Mouse (Mus musculus) adrenal gland, adult 8-10 months (tissue): ENCODE results near the gene Gm16451. TPM values are rescaled to one million over a fixed set of nuclear protein-coding genes. Genes with fewer than 3 reads are reported as not detected.
"Not testable (repeated sequence)": the region's sequence is repeated elsewhere in the genome, so short reads cannot be mapped to it uniquely, and the experiment has no call there.

Source experiments
- DNase-seq: peaks from one replicate; pipeline ENCODE4 v3.0.0; 2022
- total RNA-seq, 4 experiments: library from RNA; stranded (reverse); gene quantifications; 2 replicates each; pipeline ENCODE4 v1.2.4; 2022

Gene Gm16451
- not detected for total RNA-seq

DNA sequence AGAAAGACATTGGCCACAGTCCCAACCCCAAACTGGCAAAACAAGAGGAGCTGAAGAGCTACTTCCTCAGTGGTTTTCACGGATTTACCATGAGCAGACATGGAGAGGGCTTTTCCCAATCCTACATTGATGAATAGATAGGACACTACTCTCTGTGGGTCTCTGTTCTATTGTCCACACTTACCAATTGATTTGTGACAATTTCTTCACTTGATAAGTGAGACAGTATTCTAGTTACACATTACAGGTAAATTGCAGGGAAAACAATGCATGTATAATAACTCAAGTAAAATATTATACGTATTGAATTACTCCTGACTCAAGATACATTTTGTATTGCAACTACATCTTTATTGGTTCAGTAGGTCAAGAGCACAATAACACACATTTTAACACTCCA is at the start of gene Gm16451:
Gene Gm16451 (minus strand): TSS at position 101 of the 400 bp plus-strand sequence.
- not testable (repeated sequence) for DNase-seq

DNA sequence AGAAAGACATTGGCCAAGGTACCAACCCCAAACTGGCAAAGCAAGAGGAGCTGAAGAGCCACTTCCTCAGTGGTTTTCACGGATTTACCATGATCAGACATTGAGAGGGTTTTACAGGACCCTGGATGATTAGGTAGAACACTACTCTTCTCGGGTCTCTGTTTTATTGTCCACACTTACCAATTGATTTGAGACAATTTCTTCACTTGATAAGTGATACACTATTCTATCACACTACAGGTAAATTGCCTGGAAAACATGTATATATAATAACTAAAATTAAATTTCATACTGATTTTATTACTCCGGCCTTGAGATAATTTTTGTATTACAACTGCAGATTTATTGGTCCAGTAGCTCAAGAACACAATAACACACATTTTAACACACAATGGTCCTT is 45.9 kb upstream of the Gm16451 start, which contains the start of gene Vmn1r142:
Gene Vmn1r142 (minus strand): TSS at position 101 of the 400 bp plus-strand sequence.
- not testable (repeated sequence) for DNase-seq

DNA sequence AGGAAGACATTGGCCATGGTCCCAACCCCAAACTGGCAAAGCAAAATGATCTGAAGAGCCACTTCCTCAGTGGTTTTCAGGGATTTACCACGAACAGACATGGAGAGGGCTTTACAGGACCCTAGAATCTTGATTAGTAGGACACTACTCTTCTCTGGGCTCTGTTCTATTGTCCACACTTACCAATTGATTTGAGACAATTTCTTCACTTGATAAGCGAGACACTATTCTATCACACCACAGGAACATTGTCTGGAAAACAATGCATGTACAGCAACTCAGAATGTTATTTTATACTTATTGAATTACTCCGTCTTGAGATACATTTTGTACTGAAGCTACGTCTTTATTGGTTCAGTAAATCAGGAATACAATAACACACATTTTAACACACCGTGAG is 16.6 kb upstream of the Gm16451 start, which contains the start of gene Gm10666:
Gene Gm10666 (minus strand): TSS at position 101 of the 400 bp plus-strand sequence.
- DNase-seq = not testable (repeated sequence)

GRCm38 (mm10) chr7:22068757-22069156 is 49.3 kb downstream of the Gm16451 start, which contains the start of gene Vmn1r139:
TSS of gene Vmn1r139 (plus strand) at chr7:22069057.
- not testable (repeated sequence) for DNase-seq

Other genes starting within 250 kb of the Gm16451 start
- gene Gm5891, start 197.0 kb downstream of the Gm16451 start, total RNA-seq = not detected
- not detected for gene Vmn1r137, start 123.7 kb downstream of the Gm16451 start, total RNA-seq
- not detected for gene Vmn1r138, start 89.3 kb downstream of the Gm16451 start, total RNA-seq
- gene Gm6176, start 61.9 kb downstream of the Gm16451 start, total RNA-seq = not detected
- not detected for gene Vmn1r139, start 49.2 kb downstream of the Gm16451 start, total RNA-seq
- not detected for gene Gm10666, start 16.5 kb upstream of the Gm16451 start, total RNA-seq
- gene Vmn1r142, start 45.8 kb upstream of the Gm16451 start, total RNA-seq = not detected
- not detected for gene Vmn1r143, start 71.1 kb upstream of the Gm16451 start, total RNA-seq
- gene Gm8653, start 83.0 kb upstream of the Gm16451 start, total RNA-seq = not detected
- gene Gm8453, start 111.2 kb upstream of the Gm16451 start, total RNA-seq = not detected
- not detected for gene Gm4187, start 211.5 kb upstream of the Gm16451 start, total RNA-seq